ENCODE assay signal across 20 mouse cellular contexts in the genomic region with DNA sequence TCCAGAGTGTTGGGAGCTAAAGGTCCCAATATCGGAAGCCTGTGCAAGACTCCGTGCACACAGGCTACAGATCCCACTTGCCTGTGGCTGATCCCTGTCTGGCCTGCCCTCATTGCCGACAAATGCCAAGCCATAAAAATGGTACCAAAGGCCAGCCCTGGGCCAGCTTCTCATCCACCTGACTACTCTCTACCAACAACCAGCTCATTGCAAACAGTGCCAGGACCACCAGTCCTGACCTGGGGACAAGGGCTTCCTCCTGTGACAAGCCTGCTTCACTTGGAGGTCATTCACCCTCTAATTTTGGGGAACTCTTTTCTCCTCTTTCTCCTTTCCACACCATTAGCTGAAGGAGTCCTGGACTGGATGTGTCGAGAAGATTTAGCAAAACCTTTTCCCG. TPM values are rescaled to one million over a fixed set of nuclear protein-coding genes. Genes with fewer than 3 reads are reported as not detected.
DNase-seq lines count a peak whose midpoint lies in the region; TF ChIP-seq lines count a peak whose summit lies in the region.
"Had no signal": no experiment of that assay in that cellular context is flagged by ENCODE, and none has a peak within 500 bp of the region (broad histone marks: within the 10 kb centered on the region; RNA-seq: fewer than 3 reads in every experiment).

No protein-coding gene starts in this region.

- H3K4me1 ChIP-seq in cerebellum, adult 2 months (ENCODE audit: control insufficient read depth, insufficient read depth, low read length), result peaks cover 78% of the 10 kb centered on the region
- H3K4me1 ChIP-seq in heart, embryonic 10.5 days, result peaks cover 82% of the 10 kb centered on the region
- peaks cover 47% of the 10 kb centered on the region for H3K4me1 ChIP-seq in brown adipose tissue, adult 24 weeks (ENCODE audit: control insufficient read depth, insufficient read depth, insufficient read length, low read length)

- DNase-seq in cerebellum, adult 2 months, result no peak
- DNase-seq in cerebellum, postnatal 36 days, result no peak
- no peak for DNase-seq in heart, embryonic 10.5 days (ENCODE audit: low spot score)
- no peak for DNase-seq in heart, postnatal 4 days
- no peak for DNase-seq in layer of hippocampus, adult 2 months (ENCODE audit: low spot score in 2 of 2)
- no peak for DNase-seq in layer of hippocampus, postnatal 25 days (ENCODE audit: extremely low spot score in 1 of 2, low spot score in 1 of 2)
- no peak for DNase-seq in testis, postnatal 10 days (ENCODE audit: low spot score)
- DNase-seq: adrenal gland, postnatal 25 days; kidney, adult 2 months; layer of hippocampus, postnatal 36 days; right cerebral cortex, postnatal 14 days; thymus, postnatal 36 days had no signal

- no peak for TF ChIP-seq POLR2A in cerebellum, adult 2 months (IDR thresholded peaks at IDR 0.05; ENCODE audit: borderline replicate concordance, insufficient read depth, low read length)

- H3K27ac ChIP-seq in cerebellum, adult 2 months (ENCODE audit: insufficient read depth, low read length), result peak overlapping the region; percentile 59; the same call in 1 of the 2 replicates
- peak overlapping the region; percentile 56; the same call in 1 of the 2 replicates for H3K27ac ChIP-seq in heart, embryonic 10.5 days
- peak overlapping the region; percentile 90; the same call in 1 of the 2 replicates for H3K27ac ChIP-seq in layer of hippocampus, adult 2 months
- H3K27ac ChIP-seq in brown adipose tissue, adult 24 weeks (replicated peaks; ENCODE audit: low read depth, low read length), result 0 out of 2 replicates have a peak overlapping the region, but pooled peaks have one; percentile 10
- H3K27ac ChIP-seq: embryonic facial prominence, embryonic 12.5 days had no signal

- no peaks in the 10 kb centered on the region for H3K9me3 ChIP-seq in heart, embryonic 10.5 days
- H3K9me3 ChIP-seq: embryonic facial prominence, embryonic 12.5 days had no signal

- H3K36me3 ChIP-seq in heart, embryonic 10.5 days, result no peaks in the 10 kb centered on the region
- H3K36me3 ChIP-seq: embryonic facial prominence, embryonic 12.5 days had no signal

- no peak overlapping the region for H3K4me3 ChIP-seq in cerebellum, adult 2 months (replicated peaks; ENCODE audit: insufficient read depth, low read depth, low read length)
- H3K4me3 ChIP-seq in heart, embryonic 10.5 days, result no peak overlapping the region
- H3K4me3 ChIP-seq in layer of hippocampus, adult 2 months, result no peak overlapping the region
- no peak overlapping the region for H3K4me3 ChIP-seq in brown adipose tissue, adult 24 weeks (ENCODE audit: insufficient read depth, low read depth, low read length)
- H3K4me3 ChIP-seq: embryonic facial prominence, embryonic 12.5 days; myocyte had no signal

- TF ChIP-seq CTCF in cerebellum, adult 2 months (IDR thresholded peaks at IDR 0.05; ENCODE audit: borderline replicate concordance, insufficient read depth, low read depth, low read length), result no peak
- no peak for TF ChIP-seq CTCF in layer of hippocampus, adult 2 months (conservative IDR thresholded peaks at IDR 0.05)

- 53% methylated on average over 5 of the region's 5 CpGs for whole genome bisulfite sequencing in cerebellum, adult 2 months
- WGBS in heart, embryonic 10.5 days, result 74% methylated on average over 5 of the region's 5 CpGs

- no peaks in the 10 kb centered on the region for H3K27me3 ChIP-seq in cerebellum, adult 2 months (ENCODE audit: control insufficient read depth, insufficient read depth, low read length)
- no peaks in the 10 kb centered on the region for H3K27me3 ChIP-seq in heart, embryonic 10.5 days (ENCODE audit: insufficient read depth, poor library complexity, severe bottlenecking)
- H3K27me3 ChIP-seq: CH12.LX; embryonic facial prominence, embryonic 12.5 days had no signal

RNA-seq across cellular contexts. Expression of a gene that starts 29.8 kb away (rescaled TPM):
- polyA plus RNA-seq in cerebellum, adult 2 months (2012; rRNA removed), result 94.9 and 107 TPM in 2 replicates
- 33.0 and 48.0 TPM in 2 replicates for polyA plus RNA-seq in heart, embryonic 10.5 days (2016; fragmentation: Nextera tagmentation; extraction: Ambion mirVana)
- total RNA-seq in heart, postnatal 4 days (2021), result 10 to 100 TPM; 27.4 to 31.1 TPM
- 10 to 100 TPM; 62.8 to 63.4 TPM for total RNA-seq in layer of hippocampus, adult 2 months (2021)
- 10 to 100 TPM; 58.5 to 66.2 TPM for total RNA-seq in layer of hippocampus, postnatal 25 days (2021)
- 9.7 and 13.9 TPM in 2 replicates for polyA plus RNA-seq in brown adipose tissue, adult 24 weeks (2012; ENCODE audit: insufficient read depth, insufficient read length, missing spikeins)

RNA-seq across cellular contexts. Expression of a gene that starts 58.1 kb away (rescaled TPM):
- polyA plus RNA-seq in cerebellum, adult 2 months (2012; rRNA removed), result 1.7 and 3.0 TPM in 2 replicates
- not detected in 2 replicates for polyA plus RNA-seq in heart, embryonic 10.5 days (2016; fragmentation: Nextera tagmentation; extraction: Ambion mirVana)
- total RNA-seq in heart, postnatal 4 days (2021), result not detected
- 1 to 10 TPM; 3.1 to 3.2 TPM for total RNA-seq in layer of hippocampus, adult 2 months (2021)
- total RNA-seq in layer of hippocampus, postnatal 25 days (2021), result 1 to 10 TPM; 1.4 to 1.7 TPM
- not detected in 2 replicates for polyA plus RNA-seq in brown adipose tissue, adult 24 weeks (2012; ENCODE audit: insufficient read depth, insufficient read length, missing spikeins)
- total RNA-seq: adrenal gland, postnatal 25 days; CH12.LX; common myeloid progenitor, adult 5-6 weeks; gastrocnemius, adult 8-10 months; hematopoietic stem cell, adult 5-6 weeks; liver, adult 2 months had no signal
- polyA plus RNA-seq: kidney, adult 2 months; liver, adult 2 months had no signal

Comparison
In these comparisons a context has a peak if more than half of its experiments do, and no peak if none do; other contexts are left out.
1. H3K27ac ChIP-seq: peak in every context shown above with its lines; median percentile 90 in layer of hippocampus, adult 2 months; 59 in cerebellum, adult 2 months; 56 in heart, embryonic 10.5 days; 10 in brown adipose tissue, adult 24 weeks.